Mouse (Mus musculus) bone marrow macrophage, adult 2 months (primary cell): ENCODE results near the gene Tmbim1.

ENCODE experiments used
- CTCF ChIP-seq: IDR thresholded peaks from 2 replicates; pipeline ENCODE4 v1.5.1; 2012; ENCODE audit warnings: low read depth, mild to moderate bottlenecking, low read length, moderate library complexity
- POLR2A ChIP-seq: IDR thresholded peaks from 2 replicates; pipeline ENCODE4 v1.6.1; 2012; ENCODE audit warnings: mild to moderate bottlenecking, low read depth, low read length, borderline replicate concordance

- no peak for TF ChIP-seq CTCF
- TF ChIP-seq POLR2A: no peak
Observed at GRCm38 (mm10) chr1:74342308-74342707, 36.9 kb upstream of the Tmbim1 start.
